Mouse (Mus musculus) CH12.LX (cell line): ENCODE data around the gene Lrrc8c. TPM values are rescaled to one million over a fixed set of nuclear protein-coding genes. Genes with fewer than 3 reads are reported as not detected.
A peak's percentile ranks its signal among the peaks of the same experiment; 100 is the strongest.

ENCODE experiments used
- DNase-seq: peaks from one replicate; pipeline ENCODE4 v3.0.0-alpha.2; 2013; ENCODE audit errors: extremely low read depth
- H3K27ac ChIP-seq: 2 replicates; pipeline ENCODE4 v1.5.1; 2012; ENCODE audit warnings: low read depth, mild to moderate bottlenecking, control low read depth, moderate library complexity; ENCODE audit not compliant: insufficient read depth
- H3K27me3 ChIP-seq: replicated peaks from 2 replicates; pipeline ENCODE3; 2012; ENCODE audit warnings: inconsistent platforms
- H3K36me3 ChIP-seq, 2 experiments: replicated peaks in 1 of 2; 2 replicates each; pipeline versions ENCODE3 to v1.6.1; 2012; ENCODE audit warnings: inconsistent platforms in 1 of 2, low read length in 1 of 2, mild to moderate bottlenecking in 1 of 2, mixed read lengths in 1 of 2, moderate library complexity in 1 of 2; ENCODE audit not compliant: control insufficient read depth in 1 of 2, insufficient read depth in 1 of 2
- H3K4me1 ChIP-seq, 2 experiments: 2 replicates each; pipeline ENCODE4 v1.6.1; 2012; ENCODE audit warnings: inconsistent platforms in 1 of 2, moderate library complexity in 1 of 2; ENCODE audit not compliant: insufficient read depth in 2 of 2, control insufficient read depth in 1 of 2
- H3K4me2 ChIP-seq: 2 replicates; pipeline ENCODE4 v1.6.1; 2012; ENCODE audit warnings: low read depth, mild to moderate bottlenecking, control low read depth; ENCODE audit not compliant: poor library complexity, insufficient read depth, severe bottlenecking
- H3K4me3 ChIP-seq, 3 experiments: fragments of 150-350 bp in 1 of 3; sonication (generic) in 1 of 3; replicated peaks in 1 of 3; 2 replicates each; pipeline versions ENCODE3 to v1.5.1; 2011 to 2012; ENCODE audit warnings: low read depth in 2 of 3, low read length in 2 of 3, mild to moderate bottlenecking in 2 of 3, moderate library complexity in 2 of 3, control low read depth in 1 of 3, improper control_type of control experiment in 1 of 3, inconsistent platforms in 1 of 3, mixed read lengths in 1 of 3; ENCODE audit not compliant: poor library complexity in 1 of 3
- H3K79me2 ChIP-seq: replicated peaks from 2 replicates; pipeline ENCODE4 v1.6.1; 2012; ENCODE audit warnings: mild to moderate bottlenecking, moderate library complexity; ENCODE audit not compliant: control insufficient read depth, poor library complexity, insufficient read depth, severe bottlenecking; ENCODE audit errors: extremely low read depth
- H3K9ac ChIP-seq: 2 replicates; pipeline ENCODE4 v1.6.1; 2012; ENCODE audit warnings: low read depth, mild to moderate bottlenecking, control low read depth, moderate library complexity; ENCODE audit not compliant: insufficient read depth
- H3K9me3 ChIP-seq: replicated peaks from 2 replicates; pipeline ENCODE3; 2012; ENCODE audit warnings: low read length, inconsistent platforms, mixed read lengths
- CHD1 ChIP-seq: IDR thresholded peaks from 2 replicates; pipeline ENCODE4 v1.6.1; 2012; ENCODE audit warnings: low read depth, low read length, improper control_type of control experiment, inconsistent platforms
- ELF1 ChIP-seq: IDR thresholded peaks from 2 replicates; pipeline ENCODE4 v1.6.1; 2014; ENCODE audit warnings: low read depth, mild to moderate bottlenecking, inconsistent platforms, low read length, improper control_type of control experiment
- EP300 ChIP-seq: IDR thresholded peaks from 2 replicates; pipeline ENCODE4 v1.6.1; 2011; ENCODE audit warnings: low read length, improper control_type of control experiment
- GABPA ChIP-seq: IDR thresholded peaks from 2 replicates; pipeline ENCODE4 v1.6.1; 2012; ENCODE audit warnings: low read depth, low read length, improper control_type of control experiment, inconsistent platforms; ENCODE audit not compliant: insufficient replicate concordance
- HCFC1 ChIP-seq: IDR thresholded peaks from 2 replicates; pipeline ENCODE4 v1.6.1; 2012; ENCODE audit warnings: low read depth, mild to moderate bottlenecking, inconsistent platforms, low read length, improper control_type of control experiment
- IRF4 ChIP-seq: IDR thresholded peaks from 2 replicates; pipeline ENCODE4 v1.6.1; 2014; ENCODE audit warnings: low read depth, mild to moderate bottlenecking, inconsistent platforms, low read length, improper control_type of control experiment
- JUN ChIP-seq: IDR thresholded peaks from 2 replicates; pipeline ENCODE4 v1.6.1; 2011; ENCODE audit warnings: low read depth, mild to moderate bottlenecking, low read length, improper control_type of control experiment, moderate library complexity; ENCODE audit not compliant: insufficient read depth
- JUND ChIP-seq: conservative IDR thresholded peaks from 2 replicates; pipeline ENCODE4 v1.6.1; 2011; ENCODE audit warnings: low read depth, low read length, improper control_type of control experiment
- MAFK ChIP-seq: IDR thresholded peaks from 2 replicates; pipeline ENCODE4 v1.6.1; 2011; ENCODE audit warnings: low read length, improper control_type of control experiment; ENCODE audit not compliant: insufficient replicate concordance
- MAX ChIP-seq: IDR thresholded peaks from 2 replicates; pipeline ENCODE4 v1.6.1; 2011; ENCODE audit warnings: low read length, improper control_type of control experiment
- MEF2A ChIP-seq: IDR thresholded peaks from 2 replicates; pipeline ENCODE4 v1.6.1; 2014; ENCODE audit warnings: low read depth, mild to moderate bottlenecking, inconsistent platforms, low read length, improper control_type of control experiment, borderline replicate concordance
- MXI1 ChIP-seq: IDR thresholded peaks from 2 replicates; pipeline ENCODE4 v1.6.1; 2011; ENCODE audit warnings: mild to moderate bottlenecking, low read depth, low read length, improper control_type of control experiment
- NELFE ChIP-seq: IDR thresholded peaks from 2 replicates; pipeline ENCODE4 v1.6.1; 2011; ENCODE audit warnings: low read depth, low read length, improper control_type of control experiment
- NRF1 ChIP-seq: IDR thresholded peaks from 2 replicates; pipeline ENCODE4 v1.6.1; 2014; ENCODE audit warnings: low read depth, mild to moderate bottlenecking, inconsistent platforms, low read length, improper control_type of control experiment, moderate library complexity
- PAX5 ChIP-seq: IDR thresholded peaks from 2 replicates; pipeline ENCODE4 v1.6.1; 2012; ENCODE audit warnings: low read length, inconsistent platforms, mixed read lengths
- POLR2A ChIP-seq: IDR thresholded peaks from 2 replicates; pipeline ENCODE4 v1.6.1; 2011; ENCODE audit warnings: low read depth, mild to moderate bottlenecking, improper control_type of control experiment, low read length
- POLR2AphosphoS2 ChIP-seq: IDR thresholded peaks from 2 replicates; pipeline ENCODE4 v1.6.1; 2011; ENCODE audit warnings: low read depth, low read length, improper control_type of control experiment
- RAD21 ChIP-seq: IDR thresholded peaks from 2 replicates; pipeline ENCODE4 v1.6.1; 2011; ENCODE audit warnings: low read depth, mild to moderate bottlenecking, low read length, improper control_type of control experiment, moderate library complexity
- RCOR1 ChIP-seq: conservative IDR thresholded peaks from 2 replicates; pipeline ENCODE4 v1.6.1; 2012; ENCODE audit warnings: low read depth, mild to moderate bottlenecking, inconsistent platforms, low read length, improper control_type of control experiment
- SMC3 ChIP-seq: IDR thresholded peaks from 2 replicates; pipeline ENCODE4 v1.6.1; 2011; ENCODE audit warnings: low read depth, low read length, improper control_type of control experiment
- TBP ChIP-seq: conservative IDR thresholded peaks from 2 replicates; pipeline ENCODE4 v1.6.1; 2011; ENCODE audit warnings: low read depth, low read length, improper control_type of control experiment
- TCF12 ChIP-seq: IDR thresholded peaks from 2 replicates; pipeline ENCODE4 v1.6.1; 2014; ENCODE audit warnings: low read depth, mild to moderate bottlenecking, inconsistent platforms, low read length, improper control_type of control experiment
- UBTF ChIP-seq: IDR thresholded peaks from 2 replicates; pipeline ENCODE4 v1.6.1; 2012; ENCODE audit warnings: low read depth, mild to moderate bottlenecking, inconsistent platforms, low read length, improper control_type of control experiment, moderate library complexity
- USF1 ChIP-seq: IDR thresholded peaks from 2 replicates; pipeline ENCODE4 v1.6.1; 2014; ENCODE audit warnings: low read depth, mild to moderate bottlenecking, inconsistent platforms, low read length, improper control_type of control experiment
- USF2 ChIP-seq: conservative IDR thresholded peaks from 2 replicates; pipeline ENCODE4 v1.6.1; 2011; ENCODE audit warnings: low read depth, low read length, improper control_type of control experiment
- ZC3H11A ChIP-seq: IDR thresholded peaks from 2 replicates; pipeline ENCODE4 v1.6.1; 2012; ENCODE audit warnings: low read depth, mild to moderate bottlenecking, inconsistent platforms, low read length, improper control_type of control experiment
- ZMIZ1 ChIP-seq: IDR thresholded peaks from 2 replicates; pipeline ENCODE4 v1.6.1; 2012; ENCODE audit warnings: low read depth, mild to moderate bottlenecking, inconsistent platforms, low read length, improper control_type of control experiment
- ZNF384 ChIP-seq: IDR thresholded peaks from 2 replicates; pipeline ENCODE4 v1.6.1; 2012; ENCODE audit warnings: low read depth, low read length, improper control_type of control experiment, inconsistent platforms
- dilution Hi-C: fragments of 300-500 bp; cut with MboI; formaldehyde crosslinking; loops from 2 replicates; pipeline ENCODE4 v1.14.3; 2020; ENCODE audit warnings: low sequenced_read_pairs; ENCODE audit not compliant: extremely low pct_unique_long_range_greater_than_20kb, extremely low pct_ligation_motif_present
- in situ Hi-C: fragments of 300-500 bp; cut with MboI; formaldehyde crosslinking; loops from 3 replicates; pipeline ENCODE4 v1.14.3; 2019; ENCODE audit warnings: low sequenced_read_pairs, low pct_ligation_motif_present, low pct_unique_long_range_greater_than_20kb, mixed read lengths
- polyA plus RNA-seq: library from polyadenylated mRNA; unstranded; fragments of >175 nt; gene quantifications from 2 replicates; pipeline ENCODE4 v1.2.1, GENCODE M21; 2012; ENCODE audit warnings: low read depth; ENCODE audit not compliant: insufficient read length
- total RNA-seq, 2 experiments: library from RNA; depleted of rRNA; stranded (reverse); fragments of 300-350 nt in 1 of 2; fragments of >200 nt in 1 of 2; gene quantifications; 2 replicates each; pipeline ENCODE4 v1.2.3; 2012 to 2014

The Lrrc8c gene
- total and polyA plus RNA-seq, 3 experiments, result 3.3 to 10.3 (median 5.9) TPM

- Histone ChIP-seq H3K27me3 (no peaks in the 10 kb centered on the region), H3K27ac (peak overlapping the region; percentile 24; the same call in 1 of the 2 replicates), H3K36me3 (peaks cover 0 to 14% of the 10 kb centered on the region in 2 experiments), H3K79me2 (no peaks in the 10 kb centered on the region), H3K4me3 (peak overlapping the region; percentile 68 to 81 (median 76)), H3K9ac (peak overlapping the region; percentile 95), H3K4me2 (peak overlapping the region; percentile 70), H3K4me1 (peaks cover 14 to 60% of the 10 kb centered on the region in 2 experiments), H3K9me3 (no peaks in the 10 kb centered on the region)
- peak; percentile 61 for TF ChIP-seq ELF1
- TF ChIP-seq ZMIZ1, result peak; percentile 13; the same call in 1 of the 2 replicates
- TF ChIP-seq POLR2AphosphoS2, result no peak
- no peak for TF ChIP-seq MAX
- TF ChIP-seq HCFC1, result peak; percentile 30; the same call in 1 of the 2 replicates
- 0 out of 2 replicates have a peak, but pooled peaks have one; percentile 7 for TF ChIP-seq MEF2A
- TF ChIP-seq TCF12, result no peak
- peak; percentile 22; the same call in 1 of the 2 replicates for TF ChIP-seq IRF4
- 0 out of 2 replicates have a peak, but pooled peaks have one; percentile 38 for TF ChIP-seq NELFE
- TF ChIP-seq JUN, result no peak
- TF ChIP-seq POLR2A, result peak; percentile 77
- peak; percentile 86 for TF ChIP-seq TBP
- peak; percentile 50 for TF ChIP-seq ZNF384
- no peak for TF ChIP-seq EP300
- dilution Hi-C loops (no loop called here), in situ Hi-C loops (loop anchor here (5.0 kb wide), 2 partner anchors 154 to 244 kb away; no protein-coding TSS in a partner anchor)
- DNase-seq, result peak; percentile 76
These were observed 131.7 kb downstream of the Lrrc8c start for GRCm38 (mm10) chr5:105650728-105651479.

DNA sequence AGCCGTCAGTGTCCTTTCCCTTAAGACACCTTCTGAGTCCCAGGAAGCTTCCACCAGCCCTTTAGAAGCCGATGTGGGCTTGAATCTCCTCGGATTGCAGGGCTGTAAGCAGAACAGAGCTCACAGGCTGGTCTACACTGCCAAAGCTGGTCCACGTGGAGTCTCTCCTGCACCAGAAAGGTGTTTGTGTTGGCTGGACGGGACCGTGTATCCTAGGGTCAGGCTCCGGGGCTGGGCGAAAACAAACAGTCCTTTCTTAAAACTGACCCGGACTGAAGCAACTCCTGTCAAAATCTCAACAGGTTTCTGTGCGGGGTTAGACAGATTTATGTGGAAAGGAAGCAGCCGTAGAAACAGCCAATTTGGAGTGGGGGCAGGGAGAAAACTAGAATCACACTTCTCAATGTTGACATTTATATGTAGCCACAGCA is 132.4 kb downstream of the Lrrc8c start:
- in situ Hi-C loops, result loop anchor here (5.0 kb wide), 2 partner anchors 154 to 244 kb away; no protein-coding TSS in a partner anchor
- Histone ChIP-seq H3K4me1 (peaks cover 14 to 60% of the 10 kb centered on the region in 2 experiments), H3K27ac (peak overlapping the region; percentile 16; the same call in 1 of the 2 replicates)
- no peak; the same call in 1 of the 2 replicates for TF ChIP-seq SMC3
- TF ChIP-seq MXI1, result peak; percentile 93
- no peak for TF ChIP-seq JUND
- TF ChIP-seq RCOR1, result no peak
- TF ChIP-seq MEF2A, result 0 out of 2 replicates have a peak, but pooled peaks have one; percentile 5
- TF ChIP-seq MAFK, result no peak
- TF ChIP-seq NELFE, result no peak
- TF ChIP-seq JUN, result no peak
- TF ChIP-seq RAD21, result no peak
- TF ChIP-seq USF2, result no peak
- TF ChIP-seq ZNF384, result no peak
- no peak for TF ChIP-seq UBTF
- TF ChIP-seq TCF12, result no peak
- TF ChIP-seq GABPA, result no peak
- no peak for TF ChIP-seq POLR2A
- TF ChIP-seq PAX5, result no peak
- no peak for TF ChIP-seq NRF1
- TF ChIP-seq CHD1, result peak; percentile 53; the same call in 1 of the 2 replicates
- peak; percentile 62 for TF ChIP-seq MAX
- peak; percentile 28; the same call in 1 of the 2 replicates for TF ChIP-seq ZMIZ1
- TF ChIP-seq HCFC1, result 0 out of 2 replicates have a peak, but pooled peaks have one; percentile 1
- no peak for TF ChIP-seq USF1
- no peak for TF ChIP-seq ZC3H11A

More for the DNA sequence above, 132.4 kb downstream of the Lrrc8c start:
- Histone ChIP-seq H3K4me2 (peak overlapping the region; percentile 70), H3K27me3 (no peaks in the 10 kb centered on the region), H3K36me3 (peaks cover 0 to 18% of the 10 kb centered on the region in 2 experiments), H3K4me3 (peak overlapping the region; percentile 68 to 81 (median 76)), H3K9me3 (no peaks in the 10 kb centered on the region), H3K9ac (peak overlapping the region; percentile 95), H3K79me2 (no peaks in the 10 kb centered on the region)
- dilution Hi-C loops, result no loop called here
- DNase-seq, result no peak
